Mouse (Mus musculus) stomach, embryonic 16.5 days (tissue): ENCODE data around the gene Myom1. TPM values are rescaled to one million over a fixed set of nuclear protein-coding genes. Genes with fewer than 3 reads are reported as not detected.

Experiments
- ATAC-seq: fragments of 200-750 bp; cut with Nextera tagmentation; 2 replicates; pipeline ENCODE4 v1.8.0; 2017; ENCODE audit warnings: moderate number of reproducible peaks, moderate TSS enrichment; ENCODE audit not compliant: insufficient read depth, low FRiP score
- H3K27ac ChIP-seq: fragments of 300-500 bp; sonication (generic); 2 replicates; pipeline ENCODE4 v1.5.1; 2014; ENCODE audit warnings: low read length
- H3K27me3 ChIP-seq: fragments of 300-500 bp; sonication (generic); 2 replicates; pipeline ENCODE4 v1.6.1; 2014; ENCODE audit warnings: low read length, control low read depth, mixed read lengths; ENCODE audit not compliant: control insufficient read depth, insufficient read depth
- H3K36me3 ChIP-seq: fragments of 300-500 bp; sonication (generic); 2 replicates; pipeline ENCODE4 v1.6.1; 2014; ENCODE audit warnings: low read length; ENCODE audit not compliant: control insufficient read depth, insufficient read depth
- H3K4me1 ChIP-seq: fragments of 300-500 bp; sonication (generic); 2 replicates; pipeline ENCODE4 v1.6.1; 2014; ENCODE audit warnings: low read length, control low read depth, mixed read lengths; ENCODE audit not compliant: control insufficient read depth, insufficient read depth
- H3K4me2 ChIP-seq: fragments of 300-500 bp; sonication (generic); 2 replicates; pipeline ENCODE4 v1.6.1; 2014; ENCODE audit warnings: low read depth, low read length, mixed read lengths
- H3K4me3 ChIP-seq: fragments of 300-500 bp; sonication (generic); replicated peaks from 2 replicates; pipeline ENCODE4 v1.5.1; 2014; ENCODE audit warnings: mild to moderate bottlenecking, low read length
- H3K9ac ChIP-seq: fragments of 300-500 bp; sonication (generic); 2 replicates; pipeline ENCODE4 v1.6.1; 2014; ENCODE audit warnings: low read length
- H3K9me3 ChIP-seq: fragments of 300-500 bp; sonication (generic); replicated peaks from 2 replicates; pipeline ENCODE4 v1.6.1; 2016; ENCODE audit warnings: low read length, control low read depth; ENCODE audit not compliant: control insufficient read depth
- WGBS: fragments of 180-500 bp; shearing (Covaris S2); extraction: QIAGEN DNeasy Blood & Tissue Kit; methylation state at CpG from one replicate; pipeline ENCODE4 v1.1.7; 2014; 5-methylcytosine and 5-hydroxymethylcytosine counted together
- polyA plus RNA-seq: library from polyadenylated mRNA; unstranded; fragments of >200 nt; fragmentation: Nextera tagmentation; extraction: Ambion mirVana; gene quantifications from 2 replicates; pipeline ENCODE4 v1.2.1, GENCODE M21; 2015

Gene Myom1
- polyA plus RNA-seq, 1 experiment from 2014 or later = 21.1 TPM

DNA sequence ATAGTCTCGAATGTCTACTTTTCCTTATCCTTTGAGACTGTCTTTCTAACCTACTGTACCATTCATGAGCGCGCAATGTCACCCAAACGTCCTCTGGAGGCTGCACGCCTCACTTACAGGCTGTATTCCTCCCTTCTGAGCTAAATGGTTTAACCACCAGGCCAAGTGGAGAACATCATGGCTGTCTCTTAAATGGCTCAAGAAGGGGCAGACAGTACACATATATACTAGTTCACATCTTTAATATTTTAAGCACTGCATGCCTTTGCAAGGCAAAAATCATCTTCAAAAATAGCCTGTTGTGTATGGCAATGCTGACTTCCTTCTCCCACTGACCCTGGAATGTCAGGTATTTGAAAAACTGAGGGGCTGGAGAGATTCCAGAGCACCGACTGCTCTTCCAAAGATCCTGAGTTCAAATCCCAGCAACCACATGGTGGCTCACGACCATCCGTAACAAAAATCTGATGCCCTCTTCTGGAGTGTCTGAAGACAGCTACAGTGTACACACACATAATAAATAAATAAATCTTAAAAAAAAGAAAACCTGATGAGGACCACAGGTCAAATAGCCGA, 3.9 kb upstream of the Myom1 start:
- H3K27ac ChIP-seq = no peak overlapping the region
- no peak overlapping the region for H3K4me3 ChIP-seq
- 75% methylated on average over 9 of the region's 9 CpGs for WGBS
- no peaks in the 10 kb centered on the region for H3K27me3 ChIP-seq
- no peak for ATAC-seq
- H3K9ac ChIP-seq = no peak overlapping the region
- H3K9me3 ChIP-seq = no peaks in the 10 kb centered on the region
- H3K36me3 ChIP-seq = peaks cover 4% of the 10 kb centered on the region; the same call in 1 of the 2 replicates
- no peak overlapping the region for H3K4me2 ChIP-seq
- H3K4me1 ChIP-seq = peaks cover 37% of the 10 kb centered on the region

DNA sequence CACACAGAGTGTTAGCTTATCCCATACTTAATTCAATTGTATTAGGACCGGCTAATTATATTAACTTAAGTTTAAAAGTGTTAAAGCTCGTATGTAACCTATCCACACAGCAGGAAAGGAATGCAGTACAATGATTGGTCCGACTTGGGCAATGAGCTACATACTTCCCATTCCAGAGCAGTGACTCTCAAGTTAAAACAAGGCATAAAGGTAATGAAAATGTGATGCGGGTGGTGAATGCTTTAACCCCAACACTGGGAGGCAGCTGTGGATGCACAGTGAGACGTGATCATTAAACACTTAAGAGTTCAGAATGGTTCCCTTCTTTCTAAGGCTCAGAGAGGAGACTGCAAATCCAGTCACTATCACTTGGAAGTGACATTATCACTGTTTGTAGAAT, 3.2 kb upstream of the Myom1 start:
- no peak overlapping the region for H3K4me2 ChIP-seq
- H3K9me3 ChIP-seq = no peaks in the 10 kb centered on the region
- H3K27me3 ChIP-seq = no peaks in the 10 kb centered on the region
- H3K36me3 ChIP-seq = peaks cover 4% of the 10 kb centered on the region; the same call in 1 of the 2 replicates
- H3K27ac ChIP-seq = no peak overlapping the region
- ATAC-seq = no peak
- WGBS = 47% methylated on average over 5 of the region's 5 CpGs
- H3K9ac ChIP-seq = no peak overlapping the region
- H3K4me3 ChIP-seq = no peak overlapping the region
- H3K4me1 ChIP-seq = peaks cover 37% of the 10 kb centered on the region

DNA sequence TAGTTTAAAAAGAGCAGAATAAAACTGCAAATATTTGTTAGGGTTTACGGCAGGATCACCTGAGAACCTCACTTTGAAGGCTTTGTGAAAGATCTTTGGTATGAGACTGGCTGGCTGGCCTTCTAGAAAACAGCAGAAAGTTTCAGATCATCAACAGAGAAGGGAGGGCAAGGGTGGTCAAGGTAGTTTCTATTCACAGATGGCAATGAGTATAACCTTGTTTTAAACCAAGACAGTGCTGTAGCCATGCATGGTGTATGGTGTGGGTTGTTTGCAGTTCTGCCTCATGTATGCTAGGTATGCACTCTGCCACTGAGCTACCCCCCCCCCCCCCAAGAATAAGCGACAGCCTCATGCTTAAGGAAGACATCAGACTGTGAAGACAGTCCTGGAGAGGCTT, 2.2 kb upstream of the Myom1 start:
- no peaks in the 10 kb centered on the region for H3K9me3 ChIP-seq
- peak overlapping the region; percentile 43 for H3K9ac ChIP-seq
- no peak for ATAC-seq

DNA sequence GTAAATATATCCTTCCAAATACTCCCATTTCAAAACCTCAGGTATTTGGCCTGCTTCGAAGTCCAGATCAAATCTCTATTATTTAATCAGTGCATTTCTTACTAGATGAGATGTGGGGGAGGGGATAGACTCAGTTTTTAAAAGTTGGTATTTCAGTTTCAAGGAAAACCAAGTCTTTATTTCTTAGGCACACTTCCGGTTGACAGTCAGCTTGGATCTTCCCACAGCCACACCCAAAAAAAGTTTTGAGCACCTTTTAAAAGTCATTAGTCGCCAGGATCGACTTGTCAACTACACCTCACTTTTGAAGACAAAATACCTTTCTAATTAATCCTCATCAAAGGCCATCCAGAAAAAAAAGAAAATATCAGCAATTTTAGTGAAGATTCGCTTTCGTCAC, 1.4 kb upstream of the Myom1 start:
- Histone ChIP-seq H3K9ac (peak overlapping the region; percentile 97), H3K9me3 (no peaks in the 10 kb centered on the region), H3K36me3 (no peaks in the 10 kb centered on the region), H3K4me3 (peak overlapping the region; percentile 91), H3K4me1 (peaks cover 31% of the 10 kb centered on the region), H3K27me3 (no peaks in the 10 kb centered on the region), H3K4me2 (peak overlapping the region; percentile 65), H3K27ac (peak overlapping the region; percentile 100; the same call in 1 of the 2 replicates)
- 5% methylated on average over 6 of the region's 6 CpGs for WGBS
- no peak for ATAC-seq

More for the DNA sequence above, 2.2 kb upstream of the Myom1 start:
- Histone ChIP-seq H3K27ac (no peak overlapping the region), H3K27me3 (no peaks in the 10 kb centered on the region), H3K36me3 (peaks cover 4% of the 10 kb centered on the region; the same call in 1 of the 2 replicates), H3K4me3 (peak overlapping the region; percentile 25), H3K4me2 (peak overlapping the region; percentile 65), H3K4me1 (peaks cover 31% of the 10 kb centered on the region)
- 27% methylated on average over 2 of the region's 2 CpGs for WGBS

DNA sequence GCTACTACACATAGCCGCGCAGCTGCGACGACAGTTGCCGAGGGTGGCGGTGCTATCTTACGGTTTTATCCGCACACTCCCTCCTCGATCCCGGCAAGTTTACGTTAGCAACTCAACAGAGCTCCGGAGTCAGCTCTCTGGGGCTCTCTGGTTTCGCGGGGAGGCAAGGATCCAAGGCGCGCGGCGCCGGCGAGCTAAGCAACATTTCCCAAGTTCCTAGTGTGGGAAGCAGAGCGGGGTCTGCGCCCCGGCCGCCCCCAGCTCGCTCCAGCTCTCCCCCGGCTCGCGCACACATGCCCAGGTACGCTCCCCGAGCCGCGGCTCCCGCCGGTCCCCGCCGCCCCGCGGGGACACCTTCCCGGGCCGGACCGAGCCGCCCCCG, 743 bp upstream of the Myom1 start:
- Histone ChIP-seq H3K4me2 (peak overlapping the region; percentile 65), H3K27me3 (no peaks in the 10 kb centered on the region), H3K4me3 (peak overlapping the region; percentile 91), H3K9me3 (no peaks in the 10 kb centered on the region), H3K36me3 (no peaks in the 10 kb centered on the region), H3K4me1 (peaks cover 31% of the 10 kb centered on the region), H3K27ac (peak overlapping the region; percentile 100), H3K9ac (peak overlapping the region; percentile 97)
- under 1% methylated on average over 43 of the region's 43 CpGs for WGBS
- peak; percentile 65 for ATAC-seq

DNA sequence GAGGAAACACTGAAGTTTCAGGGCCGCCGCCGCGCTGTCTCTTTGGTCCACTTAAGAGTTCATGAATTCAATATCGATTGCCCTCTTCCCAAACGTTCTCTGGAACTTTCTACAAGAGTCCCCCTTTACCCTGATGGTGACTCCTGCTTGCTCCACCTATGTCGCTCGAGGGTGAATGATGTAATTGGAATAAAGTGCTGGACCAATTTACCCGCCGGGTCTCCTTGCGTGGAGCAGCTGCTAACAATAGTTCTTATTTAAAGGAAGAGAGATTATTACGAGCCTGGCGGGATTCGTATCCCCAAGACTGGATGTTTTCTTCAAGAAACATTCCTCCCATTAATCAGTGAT, 286 bp downstream of the Myom1 start, which contains the start of gene Myl12a:
Gene Myl12a (minus strand): TSS at position 135 of the 351 bp plus-strand sequence.
- 2% methylated on average over 14 of the region's 14 CpGs for WGBS
- H3K36me3 ChIP-seq = no peaks in the 10 kb centered on the region
- H3K4me3 ChIP-seq = peak within 1 kb of the TSS; percentile 91
- H3K4me2 ChIP-seq = peak within 1 kb of the TSS; percentile 71
- H3K9me3 ChIP-seq = no peaks in the 10 kb centered on the region
- H3K27me3 ChIP-seq = no peaks in the 10 kb centered on the region
- H3K9ac ChIP-seq = peak within 1 kb of the TSS; percentile 97
- peaks cover 31% of the 10 kb centered on the region for H3K4me1 ChIP-seq
- ATAC-seq = peak; percentile 52; the same call in 1 of the 2 replicates
- H3K27ac ChIP-seq = peak within 1 kb of the TSS; percentile 100

DNA sequence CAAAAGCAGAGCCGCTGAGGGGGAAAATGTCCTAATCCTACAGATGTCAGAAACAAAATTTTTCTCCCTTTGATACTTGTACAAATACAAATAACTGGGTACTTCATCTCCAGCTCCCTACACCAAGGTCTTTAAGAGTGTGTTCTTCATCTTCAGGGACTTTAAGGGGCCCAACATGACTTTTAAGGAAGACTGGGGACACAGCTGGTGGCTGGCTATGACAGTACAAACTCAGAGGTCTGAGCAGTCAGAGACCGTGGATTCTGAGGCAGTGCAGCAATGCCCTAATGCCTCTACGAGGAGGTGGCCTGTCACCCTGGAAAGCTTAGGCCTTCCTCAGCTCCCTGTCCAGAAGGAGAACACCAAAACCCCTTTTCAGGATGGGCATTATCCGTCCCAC, 679 bp downstream of the Myom1 start:
- WGBS = 38% methylated on average over 4 of the region's 4 CpGs
- Histone ChIP-seq H3K9ac (peak overlapping the region; percentile 97), H3K27me3 (no peaks in the 10 kb centered on the region), H3K4me3 (peak overlapping the region; percentile 91), H3K4me1 (peaks cover 27% of the 10 kb centered on the region), H3K36me3 (no peaks in the 10 kb centered on the region), H3K27ac (peak overlapping the region; percentile 95), H3K4me2 (peak overlapping the region; percentile 71), H3K9me3 (no peaks in the 10 kb centered on the region)
- no peak for ATAC-seq

DNA sequence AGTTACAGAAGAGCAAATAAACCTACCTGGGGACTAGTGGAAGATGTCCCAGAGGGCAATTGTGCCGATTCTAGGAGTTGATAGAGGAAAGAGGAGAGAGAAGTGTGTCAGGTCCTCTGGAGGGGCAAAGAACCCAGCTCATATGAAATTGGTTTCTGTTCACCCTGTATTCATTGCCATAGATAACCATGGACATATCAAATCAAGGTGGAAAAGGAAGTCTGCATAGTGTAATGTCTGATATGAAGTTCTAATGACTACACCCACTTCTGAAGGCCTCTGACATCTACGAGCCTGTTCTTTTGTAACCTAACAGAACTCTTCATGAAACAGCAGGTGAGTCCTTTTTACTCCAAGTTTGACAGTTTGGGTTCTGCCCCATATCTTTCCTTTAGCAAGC, 1.3 kb downstream of the Myom1 start:
- H3K36me3 ChIP-seq = no peaks in the 10 kb centered on the region
- no peak overlapping the region for H3K4me2 ChIP-seq

DNA sequence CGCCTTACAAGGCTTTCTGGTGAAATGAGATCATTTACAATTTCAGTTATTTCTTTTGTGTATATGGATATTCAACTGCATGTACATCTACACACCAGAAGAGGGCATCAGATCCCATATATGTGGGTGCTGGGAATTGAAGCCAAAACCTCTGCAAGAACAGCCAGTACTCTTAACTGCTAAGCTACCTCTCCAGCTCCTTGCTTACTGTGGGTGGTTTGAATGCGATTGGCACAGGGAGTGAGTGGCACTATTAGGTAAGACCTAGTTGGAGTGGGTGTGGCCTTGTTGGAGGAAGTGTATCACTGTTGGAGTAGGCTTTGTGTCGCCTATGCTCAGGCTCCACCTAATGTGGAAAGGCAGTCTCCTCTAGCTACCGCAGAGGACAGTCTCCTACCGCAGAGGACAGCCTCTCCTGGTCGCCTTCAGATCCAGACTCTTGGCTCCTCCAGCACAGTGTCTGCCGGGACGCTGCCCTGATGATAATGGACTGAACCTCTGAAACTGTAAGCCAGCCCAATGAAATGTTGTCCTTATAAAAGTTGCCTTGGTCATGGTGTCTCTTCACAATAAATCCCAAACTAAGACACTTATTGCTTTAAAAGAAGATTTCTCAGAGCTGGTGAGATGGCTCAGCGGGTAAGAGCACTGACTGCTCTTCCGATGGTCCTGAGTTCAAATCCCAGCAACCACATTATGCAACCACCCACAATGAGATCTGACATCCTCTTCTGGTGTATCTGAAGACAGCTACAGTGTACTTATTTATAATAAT, 1.9 kb downstream of the Myom1 start:
- Histone ChIP-seq H3K27me3 (no peaks in the 10 kb centered on the region), H3K36me3 (no peaks in the 10 kb centered on the region), H3K4me2 (no peak overlapping the region), H3K9me3 (no peaks in the 10 kb centered on the region), H3K9ac (no peak overlapping the region), H3K4me3 (no peak overlapping the region), H3K4me1 (peaks cover 22% of the 10 kb centered on the region), H3K27ac (no peak overlapping the region)
- 93% methylated on average over 10 of the region's 10 CpGs for WGBS
- ATAC-seq = no peak

More for the DNA sequence above, 1.3 kb downstream of the Myom1 start:
- no peaks in the 10 kb centered on the region for H3K9me3 ChIP-seq
- H3K4me3 ChIP-seq = no peak overlapping the region
- peak overlapping the region; percentile 95 for H3K27ac ChIP-seq
- no peak for ATAC-seq
- H3K27me3 ChIP-seq = no peaks in the 10 kb centered on the region
- H3K4me1 ChIP-seq = peaks cover 23% of the 10 kb centered on the region
- 71% methylated on average over 2 of the region's 2 CpGs for WGBS
- peak overlapping the region; percentile 97 for H3K9ac ChIP-seq
